Mouse (Mus musculus): Measurements from ENCODE around the gene Idh3a. TPM values are rescaled to one million over a fixed set of nuclear protein-coding genes. Genes with fewer than 3 reads are reported as not detected.
A peak's percentile ranks its signal among the peaks of the same experiment; 100 is the strongest.

Idh3a gene
- polyA plus RNA-seq, 1 experiment, result 13.8 TPM

GRCm38 (mm10) chr9:54612781-54613191 is 26.7 kb downstream of the Idh3a start:
- TF ChIP-seq CTCF (IDR thresholded peaks at IDR 0.05; ENCODE audit: control insufficient read depth, insufficient read depth, insufficient replicate concordance, low read depth, low read length) (no peak), POLR2A (IDR thresholded peaks at IDR 0.05; ENCODE audit: control insufficient read depth, low read depth, low read length) (no peak)
- Histone ChIP-seq H3K36me3 (ENCODE audit: control insufficient read depth, insufficient read depth, low read length) (no peaks in the 10 kb centered on the region), H3K27me3 (ENCODE audit: control insufficient read depth, insufficient read depth, low read length) (no peaks in the 10 kb centered on the region), H3K4me1 (ENCODE audit: control insufficient read depth, insufficient read depth, low read length) (peaks cover 9% of the 10 kb centered on the region), H3K4me3 (ENCODE audit: control insufficient read depth, low read depth, low read length) (no peak overlapping the region), H3K27ac (ENCODE audit: control insufficient read depth, insufficient read depth, low read depth, low read length) (no peak overlapping the region)

DNA sequence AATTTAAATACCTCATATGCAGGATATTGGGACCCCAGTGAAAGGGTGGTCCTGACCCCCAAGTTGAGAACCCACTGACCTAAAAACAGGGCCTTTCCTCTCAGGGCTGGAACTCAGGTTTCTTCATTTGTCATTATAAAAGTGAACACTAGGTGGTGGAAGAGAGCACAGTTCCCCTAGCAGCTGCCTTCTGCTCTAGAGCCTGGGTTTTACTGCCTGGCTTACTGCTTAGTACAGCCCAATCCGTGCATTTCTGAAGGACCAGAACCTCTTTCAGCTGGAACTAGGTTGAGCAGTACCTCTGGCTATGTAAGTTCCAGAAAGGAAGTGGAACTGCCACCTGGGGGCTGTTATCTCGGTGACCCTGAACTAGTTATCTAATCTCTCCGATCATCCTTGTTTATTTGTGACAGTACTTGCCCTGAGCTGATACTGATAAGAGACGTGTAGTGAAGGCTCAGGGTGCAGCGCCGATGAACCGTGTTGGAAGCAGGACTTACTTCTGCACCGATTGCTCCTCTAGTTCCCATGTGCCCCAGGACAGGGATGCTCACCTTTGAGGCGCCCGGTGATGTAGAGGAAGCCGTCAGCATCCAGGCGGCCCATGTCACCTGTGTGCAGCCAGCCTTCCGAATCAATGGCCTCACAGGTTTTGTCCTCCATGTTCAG is 28.2 kb downstream of the Idh3a start:
- Histone ChIP-seq H3K27ac (ENCODE audit: control insufficient read depth, insufficient read depth, low read depth, low read length) (no peak overlapping the region; the same call in 1 of the 2 replicates), H3K27me3 (ENCODE audit: control insufficient read depth, insufficient read depth, low read length) (no peaks in the 10 kb centered on the region), H3K4me1 (ENCODE audit: control insufficient read depth, insufficient read depth, low read length) (peaks cover 4% of the 10 kb centered on the region), H3K36me3 (ENCODE audit: control insufficient read depth, insufficient read depth, low read length) (no peaks in the 10 kb centered on the region), H3K4me3 (ENCODE audit: control insufficient read depth, low read depth, low read length) (no peak overlapping the region)
- TF ChIP-seq POLR2A (IDR thresholded peaks at IDR 0.05; ENCODE audit: control insufficient read depth, low read depth, low read length), result no peak
- peak; percentile 40; the same call in 1 of the 2 replicates for TF ChIP-seq CTCF (IDR thresholded peaks at IDR 0.05; ENCODE audit: control insufficient read depth, insufficient read depth, insufficient replicate concordance, low read depth, low read length)

GRCm38 (mm10) chr9:54627240-54627639 is 41.1 kb downstream of the Idh3a start:
- H3K4me1 ChIP-seq (ENCODE audit: control insufficient read depth, insufficient read depth, low read length), result no peaks in the 10 kb centered on the region
- no peaks in the 10 kb centered on the region for H3K27me3 ChIP-seq (ENCODE audit: control insufficient read depth, insufficient read depth, low read length)
- H3K36me3 ChIP-seq (ENCODE audit: control insufficient read depth, insufficient read depth, low read length), result no peaks in the 10 kb centered on the region
- TF ChIP-seq CTCF (IDR thresholded peaks at IDR 0.05; ENCODE audit: control insufficient read depth, insufficient read depth, insufficient replicate concordance, low read depth, low read length), result no peak
- TF ChIP-seq POLR2A (IDR thresholded peaks at IDR 0.05; ENCODE audit: control insufficient read depth, low read depth, low read length), result no peak
- H3K4me3 ChIP-seq (ENCODE audit: control insufficient read depth, low read depth, low read length), result no peak overlapping the region
- H3K27ac ChIP-seq (ENCODE audit: control insufficient read depth, insufficient read depth, low read depth, low read length), result no peak overlapping the region

DNA sequence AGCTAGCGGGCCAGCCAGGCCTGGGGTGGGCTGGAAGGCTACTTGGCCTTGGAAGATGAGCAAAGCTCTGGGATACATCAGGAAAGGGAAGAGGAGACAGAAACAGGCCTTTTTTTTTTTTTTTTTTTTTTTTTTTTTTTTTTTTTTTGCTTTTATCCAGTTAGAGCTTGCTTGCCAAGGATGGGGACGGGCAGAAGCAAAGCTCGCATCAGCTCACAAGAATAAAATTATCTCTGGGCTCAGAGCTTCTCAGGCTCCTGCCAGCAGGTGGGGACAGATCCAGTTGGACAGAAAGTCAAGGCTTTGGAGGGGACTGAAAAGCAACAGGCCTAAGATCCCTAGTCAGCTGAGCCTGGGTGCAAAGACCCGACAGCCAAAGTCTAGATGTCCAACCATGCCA is 42.6 kb downstream of the Idh3a start:
- H3K27ac ChIP-seq (ENCODE audit: control insufficient read depth, insufficient read depth, low read depth, low read length), result no peak overlapping the region
- no peak overlapping the region for H3K4me3 ChIP-seq (ENCODE audit: control insufficient read depth, low read depth, low read length)
- no peaks in the 10 kb centered on the region; the same call in 1 of the 2 replicates for H3K4me1 ChIP-seq (ENCODE audit: control insufficient read depth, insufficient read depth, low read length)
- TF ChIP-seq CTCF (IDR thresholded peaks at IDR 0.05; ENCODE audit: control insufficient read depth, insufficient read depth, insufficient replicate concordance, low read depth, low read length) (no peak), POLR2A (IDR thresholded peaks at IDR 0.05; ENCODE audit: control insufficient read depth, low read depth, low read length) (no peak)
- H3K27me3 ChIP-seq (ENCODE audit: control insufficient read depth, insufficient read depth, low read length), result no peaks in the 10 kb centered on the region
- no peaks in the 10 kb centered on the region for H3K36me3 ChIP-seq (ENCODE audit: control insufficient read depth, insufficient read depth, low read length)

DNA sequence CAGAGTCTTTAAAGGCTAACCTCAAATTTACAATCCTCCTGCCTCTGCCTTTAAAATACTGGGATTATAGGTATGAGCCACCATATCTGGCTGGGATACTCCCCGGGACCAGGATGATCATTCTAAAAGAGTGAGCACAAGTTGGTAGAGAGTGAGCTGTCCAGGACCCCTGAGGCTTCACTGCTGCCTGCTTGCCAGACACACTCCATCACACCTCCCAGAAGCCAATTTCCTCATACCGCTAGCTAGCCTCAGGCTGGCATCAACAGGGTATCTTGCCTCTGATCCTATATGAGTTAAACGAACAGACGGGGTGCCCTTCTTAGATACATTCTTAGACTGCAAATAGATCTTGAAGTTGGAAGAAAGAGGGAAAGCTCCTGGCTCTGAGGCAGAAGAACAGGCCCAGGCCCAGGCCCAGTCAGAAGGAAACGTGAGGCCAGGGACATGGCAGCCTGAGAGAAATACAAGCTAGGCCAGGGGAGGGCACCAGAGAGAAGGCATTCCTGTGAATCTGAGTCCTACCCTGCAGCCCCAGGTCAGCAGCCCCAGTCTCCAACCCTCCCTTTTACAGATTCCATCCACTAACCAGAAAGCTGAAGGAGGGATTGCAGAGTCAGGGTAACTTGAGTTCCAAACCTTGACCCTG is 43.6 kb downstream of the Idh3a start:
- H3K27me3 ChIP-seq (ENCODE audit: control insufficient read depth, insufficient read depth, low read length), result no peaks in the 10 kb centered on the region
- no peaks in the 10 kb centered on the region; the same call in 1 of the 2 replicates for H3K4me1 ChIP-seq (ENCODE audit: control insufficient read depth, insufficient read depth, low read length)
- no peak overlapping the region for H3K4me3 ChIP-seq (ENCODE audit: control insufficient read depth, low read depth, low read length)
- TF ChIP-seq POLR2A (IDR thresholded peaks at IDR 0.05; ENCODE audit: control insufficient read depth, low read depth, low read length) (no peak), CTCF (IDR thresholded peaks at IDR 0.05; ENCODE audit: control insufficient read depth, insufficient read depth, insufficient replicate concordance, low read depth, low read length) (no peak; the same call in 1 of the 2 replicates)
- H3K27ac ChIP-seq (ENCODE audit: control insufficient read depth, insufficient read depth, low read depth, low read length), result no peak overlapping the region
- H3K36me3 ChIP-seq (ENCODE audit: control insufficient read depth, insufficient read depth, low read length), result no peaks in the 10 kb centered on the region

- Histone ChIP-seq H3K27me3 (ENCODE audit: control insufficient read depth, insufficient read depth, low read length) (no peaks in the 10 kb centered on the region), H3K36me3 (ENCODE audit: control insufficient read depth, insufficient read depth, low read length) (no peaks in the 10 kb centered on the region), H3K27ac (ENCODE audit: control insufficient read depth, insufficient read depth, low read depth, low read length) (no peak overlapping the region; the same call in 1 of the 2 replicates), H3K4me3 (ENCODE audit: control insufficient read depth, low read depth, low read length) (no peak overlapping the region), H3K4me1 (ENCODE audit: control insufficient read depth, insufficient read depth, low read length) (peaks cover 2% of the 10 kb centered on the region)
- TF ChIP-seq POLR2A (IDR thresholded peaks at IDR 0.05; ENCODE audit: control insufficient read depth, low read depth, low read length) (no peak), CTCF (IDR thresholded peaks at IDR 0.05; ENCODE audit: control insufficient read depth, insufficient read depth, insufficient replicate concordance, low read depth, low read length) (no peak)
Measured at GRCm38 (mm10) chr9:54630905-54631304, 44.8 kb downstream of the Idh3a start.

GRCm38 (mm10) chr9:54633401-54633800 is 47.3 kb downstream of the Idh3a start:
- no peaks in the 10 kb centered on the region for H3K27me3 ChIP-seq (ENCODE audit: control insufficient read depth, insufficient read depth, low read length)
- H3K4me1 ChIP-seq (ENCODE audit: control insufficient read depth, insufficient read depth, low read length), result peaks cover 4% of the 10 kb centered on the region
- H3K4me3 ChIP-seq (ENCODE audit: control insufficient read depth, low read depth, low read length), result no peak overlapping the region
- TF ChIP-seq POLR2A (IDR thresholded peaks at IDR 0.05; ENCODE audit: control insufficient read depth, low read depth, low read length) (no peak), CTCF (IDR thresholded peaks at IDR 0.05; ENCODE audit: control insufficient read depth, insufficient read depth, insufficient replicate concordance, low read depth, low read length) (no peak)
- H3K27ac ChIP-seq (ENCODE audit: control insufficient read depth, insufficient read depth, low read depth, low read length), result peak overlapping the region; percentile 85
- H3K36me3 ChIP-seq (ENCODE audit: control insufficient read depth, insufficient read depth, low read length), result no peaks in the 10 kb centered on the region

Data from testis, adult 2 months (tissue).